Mouse (Mus musculus): ENCODE measurements around the gene Numbl. TPM values are rescaled to one million over a fixed set of nuclear protein-coding genes. Genes with fewer than 3 reads are reported as not detected.

The Numbl gene
- polyA plus RNA-seq, 1 experiment from 2014 or later, result 47.2 TPM

- WGBS, result 89% methylated on average over 4 of the region's 4 CpGs
- ATAC-seq (replicated peaks), result no peak
- Histone ChIP-seq H3K9ac (replicated peaks) (no peak overlapping the region), H3K4me1 (no peaks in the 10 kb centered on the region), H3K27me3 (no peaks in the 10 kb centered on the region), H3K4me3 (no peak overlapping the region), H3K27ac (replicated peaks) (no peak overlapping the region), H3K4me2 (replicated peaks) (no peak overlapping the region), H3K36me3 (no peaks in the 10 kb centered on the region), H3K9me3 (no peaks in the 10 kb centered on the region)
Measured at GRCm38 (mm10) chr7:27300351-27300750, 42.1 kb downstream of the Numbl start.

GRCm38 (mm10) chr7:27300801-27301200 is 42.6 kb downstream of the Numbl start:
- H3K9ac ChIP-seq (replicated peaks), result no peak overlapping the region
- H3K9me3 ChIP-seq, result no peaks in the 10 kb centered on the region
- H3K4me2 ChIP-seq (replicated peaks), result no peak overlapping the region
- H3K36me3 ChIP-seq, result no peaks in the 10 kb centered on the region
- no peak overlapping the region for H3K4me3 ChIP-seq
- no peak for ATAC-seq (replicated peaks)
- WGBS, result 84% methylated on average over 5 of the region's 5 CpGs
- no peaks in the 10 kb centered on the region for H3K27me3 ChIP-seq
- H3K4me1 ChIP-seq, result no peaks in the 10 kb centered on the region
- no peak overlapping the region for H3K27ac ChIP-seq (replicated peaks)

GRCm38 (mm10) chr7:27302172-27302571 is 43.9 kb downstream of the Numbl start:
- Histone ChIP-seq H3K27me3 (no peaks in the 10 kb centered on the region), H3K27ac (replicated peaks) (no peak overlapping the region), H3K4me1 (no peaks in the 10 kb centered on the region), H3K4me3 (no peak overlapping the region), H3K9ac (replicated peaks) (no peak overlapping the region), H3K36me3 (no peaks in the 10 kb centered on the region), H3K4me2 (replicated peaks) (no peak overlapping the region), H3K9me3 (no peaks in the 10 kb centered on the region)
- ATAC-seq (replicated peaks), result no peak
- WGBS, result 10% methylated on average over 11 of the region's 11 CpGs

GRCm38 (mm10) chr7:27305091-27305730 is 47.0 kb downstream of the Numbl start:
- H3K27ac ChIP-seq (replicated peaks), result no peak overlapping the region
- no peaks in the 10 kb centered on the region for H3K9me3 ChIP-seq
- 88% methylated on average over 17 of the region's 17 CpGs for WGBS

GRCm38 (mm10) chr7:27306161-27307160 is 48.2 kb downstream of the Numbl start:
- Histone ChIP-seq H3K9ac (replicated peaks) (no peak overlapping the region), H3K4me1 (peaks cover 9% of the 10 kb centered on the region), H3K9me3 (no peaks in the 10 kb centered on the region), H3K4me2 (replicated peaks) (no peak overlapping the region), H3K4me3 (no peak overlapping the region), H3K27me3 (no peaks in the 10 kb centered on the region), H3K36me3 (no peaks in the 10 kb centered on the region), H3K27ac (replicated peaks) (no peak overlapping the region)
- ATAC-seq (replicated peaks), result no peak
- WGBS, result 80% methylated on average over 24 of the region's 24 CpGs

More at GRCm38 (mm10) chr7:27305091-27305730, 47.0 kb downstream of the Numbl start:
- no peak overlapping the region for H3K4me2 ChIP-seq (replicated peaks)
- H3K4me1 ChIP-seq, result peaks cover 4% of the 10 kb centered on the region
- no peaks in the 10 kb centered on the region for H3K27me3 ChIP-seq
- H3K9ac ChIP-seq (replicated peaks), result no peak overlapping the region
- H3K4me3 ChIP-seq, result no peak overlapping the region
- no peaks in the 10 kb centered on the region for H3K36me3 ChIP-seq
- no peak for ATAC-seq (replicated peaks)

- H3K27ac ChIP-seq (replicated peaks), result no peak overlapping the region
- no peak overlapping the region for H3K4me3 ChIP-seq
- H3K36me3 ChIP-seq, result no peaks in the 10 kb centered on the region
- H3K9me3 ChIP-seq, result no peaks in the 10 kb centered on the region
- H3K4me1 ChIP-seq, result peaks cover 9% of the 10 kb centered on the region
- no peak overlapping the region for H3K4me2 ChIP-seq (replicated peaks)
- H3K9ac ChIP-seq (replicated peaks), result no peak overlapping the region
- H3K27me3 ChIP-seq, result no peaks in the 10 kb centered on the region
- whole genome bisulfite sequencing, result 69% methylated on average over 9 of the region's 9 CpGs
- no peak for ATAC-seq (replicated peaks)
Measured at GRCm38 (mm10) chr7:27307551-27307950, 49.3 kb downstream of the Numbl start.

GRCm38 (mm10) chr7:27308821-27309549 is 50.8 kb downstream of the Numbl start:
- ATAC-seq (replicated peaks), result no peak
- H3K9ac ChIP-seq (replicated peaks), result no peak overlapping the region
- WGBS, result 16% methylated on average over 28 of the region's 28 CpGs

GRCm38 (mm10) chr7:27309832-27310231 is 51.6 kb downstream of the Numbl start:
- no peak for ATAC-seq (replicated peaks)
- WGBS, result 38% methylated on average over 3 of the region's 3 CpGs
- Histone ChIP-seq H3K4me1 (peaks cover 9% of the 10 kb centered on the region), H3K36me3 (0 out of 2 replicates have a peak, but pooled peaks cover 2% of the 10 kb centered on the region), H3K27ac (replicated peaks) (0 out of 2 replicates have a peak overlapping the region, but pooled peaks have one; percentile 5), H3K9ac (replicated peaks) (no peak overlapping the region), H3K4me3 (no peak overlapping the region), H3K27me3 (no peaks in the 10 kb centered on the region), H3K4me2 (replicated peaks) (no peak overlapping the region), H3K9me3 (no peaks in the 10 kb centered on the region)

More at GRCm38 (mm10) chr7:27308821-27309549, 50.8 kb downstream of the Numbl start:
- Histone ChIP-seq H3K4me1 (peaks cover 9% of the 10 kb centered on the region), H3K36me3 (0 out of 2 replicates have a peak, but pooled peaks cover 2% of the 10 kb centered on the region), H3K4me3 (peak overlapping the region; percentile 31), H3K9me3 (no peaks in the 10 kb centered on the region), H3K27ac (replicated peaks) (no peak overlapping the region), H3K4me2 (replicated peaks) (peak overlapping the region; percentile 47), H3K27me3 (no peaks in the 10 kb centered on the region)

GRCm38 (mm10) chr7:27310306-27310705 is 52.1 kb downstream of the Numbl start:
- H3K4me1 ChIP-seq, result peaks cover 9% of the 10 kb centered on the region
- H3K4me3 ChIP-seq, result peak overlapping the region; percentile 31
- WGBS, result 4% methylated on average over 17 of the region's 17 CpGs
- peak overlapping the region; percentile 46 for H3K4me2 ChIP-seq (replicated peaks)
- peak overlapping the region; percentile 37; the same call in 1 of the 2 replicates for H3K9ac ChIP-seq (replicated peaks)
- no peaks in the 10 kb centered on the region for H3K9me3 ChIP-seq
- ATAC-seq (replicated peaks), result peak; percentile 68
- H3K36me3 ChIP-seq, result 0 out of 2 replicates have a peak, but pooled peaks cover 2% of the 10 kb centered on the region
- H3K27me3 ChIP-seq, result no peaks in the 10 kb centered on the region
- H3K27ac ChIP-seq (replicated peaks), result 0 out of 2 replicates have a peak overlapping the region, but pooled peaks have one; percentile 5

GRCm38 (mm10) chr7:27310996-27311535 is 52.8 kb downstream of the Numbl start:
- ATAC-seq (replicated peaks), result 0 out of 2 replicates have a peak, but pooled peaks have one; percentile 11
- H3K27me3 ChIP-seq, result no peaks in the 10 kb centered on the region
- no peak overlapping the region for H3K27ac ChIP-seq (replicated peaks)
- 0 out of 2 replicates have a peak, but pooled peaks cover 2% of the 10 kb centered on the region for H3K36me3 ChIP-seq
- H3K4me3 ChIP-seq, result no peak overlapping the region
- H3K4me1 ChIP-seq, result peaks cover 12% of the 10 kb centered on the region
- no peak overlapping the region for H3K9ac ChIP-seq (replicated peaks)
- 51% methylated on average over 8 of the region's 8 CpGs for WGBS
- no peaks in the 10 kb centered on the region for H3K9me3 ChIP-seq
- H3K4me2 ChIP-seq (replicated peaks), result no peak overlapping the region

GRCm38 (mm10) chr7:27311651-27312284 is 53.5 kb downstream of the Numbl start:
- WGBS, result 90% methylated on average over 12 of the region's 12 CpGs
- ATAC-seq (replicated peaks), result no peak
- Histone ChIP-seq H3K9ac (replicated peaks) (no peak overlapping the region), H3K9me3 (no peaks in the 10 kb centered on the region), H3K27ac (replicated peaks) (no peak overlapping the region), H3K4me2 (replicated peaks) (no peak overlapping the region), H3K27me3 (no peaks in the 10 kb centered on the region), H3K36me3 (0 out of 2 replicates have a peak, but pooled peaks cover 2% of the 10 kb centered on the region), H3K4me1 (peaks cover 17% of the 10 kb centered on the region), H3K4me3 (no peak overlapping the region)
